Mouse (Mus musculus) gastrocnemius, adult 2 months (tissue): ENCODE data around the gene Ctdspl. TPM values are rescaled to one million over a fixed set of nuclear protein-coding genes. Genes with fewer than 3 reads are reported as not detected.

Experiments used
- DNase-seq: peaks from one replicate; pipeline ENCODE4 v3.0.0; 2022
- H3K27ac ChIP-seq: fragments of 200-600 bp; 2 replicates; pipeline ENCODE4 v1.8.1; 2022; ENCODE audit warnings: mild to moderate bottlenecking
- H3K4me3 ChIP-seq: fragments of 200-600 bp; 2 replicates; pipeline ENCODE4 v1.8.1; 2022; ENCODE audit warnings: mild to moderate bottlenecking, moderate library complexity
- CTCF ChIP-seq: fragments of 200-600 bp; IDR thresholded peaks from 2 replicates; pipeline ENCODE4 v1.8.1; 2022; ENCODE audit warnings: antibody characterized with exemption, mild to moderate bottlenecking, moderate library complexity
- intact Hi-C: fragments of 180-260 bp; cut with DNase I; formaldehyde crosslinking; loops from one replicate; pipeline ENCODE4 v1.15.1; 2025
- total RNA-seq, 2 experiments: library from RNA; stranded (reverse); gene quantifications; 2 replicates each; pipeline ENCODE4 v1.2.3; 2021

Ctdspl gene
- total RNA-seq, 2 experiments from 2014 or later: 3.5 to 5.9 TPM

DNA sequence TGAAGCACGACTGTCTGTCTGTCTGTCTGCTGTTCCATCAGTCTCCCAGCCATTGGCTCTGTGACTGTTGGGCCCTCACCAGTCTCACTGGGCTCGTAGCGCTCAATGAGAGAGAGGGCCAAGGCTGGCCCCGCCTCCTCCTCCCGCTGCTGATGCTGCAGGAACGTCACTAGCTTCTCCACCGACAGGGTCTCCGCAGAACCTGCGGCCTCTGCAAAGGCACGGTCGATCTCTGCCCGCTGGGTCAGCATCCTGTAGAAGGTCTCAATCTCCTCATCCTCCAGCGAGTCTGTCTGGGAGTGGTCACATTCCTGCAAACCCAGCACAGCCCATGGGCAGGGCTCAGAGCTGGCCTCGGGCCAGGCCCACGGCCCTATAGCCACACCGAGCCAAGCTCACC is 149.4 kb downstream of the Ctdspl start:
- H3K4me3 ChIP-seq: no peak overlapping the region
- intact Hi-C loops: no loop called here
- no peak for TF ChIP-seq CTCF
- H3K27ac ChIP-seq: no peak overlapping the region
- no peak for DNase-seq

- no peak for DNase-seq
- intact Hi-C loops: no loop called here
- TF ChIP-seq CTCF: no peak
- H3K27ac ChIP-seq: no peak overlapping the region
- no peak overlapping the region for H3K4me3 ChIP-seq
Measured at GRCm38 (mm10) chr9:119080040-119080675, 153.9 kb downstream of the Ctdspl start.

DNA sequence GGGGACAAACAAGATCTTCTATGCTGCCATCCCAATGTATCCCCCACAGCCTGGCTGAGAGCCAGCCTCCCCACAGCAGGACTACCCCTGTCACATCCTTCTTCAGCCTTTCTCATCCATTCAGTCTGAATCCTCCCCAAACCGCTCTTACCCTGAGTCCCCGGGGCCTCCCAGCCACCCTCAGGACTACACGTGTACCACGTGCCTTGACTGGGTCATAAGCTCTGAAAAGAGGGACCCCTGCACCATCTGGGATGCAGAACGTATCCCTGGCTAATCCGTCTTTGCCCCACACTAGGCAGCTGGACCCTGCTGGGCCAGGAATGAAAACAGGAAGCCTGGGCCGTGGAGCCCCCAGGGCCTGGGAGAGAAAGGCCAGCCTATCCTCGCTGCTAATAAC is 155.8 kb downstream of the Ctdspl start:
- no peak for TF ChIP-seq CTCF
- Histone ChIP-seq H3K4me3 (no peak overlapping the region), H3K27ac (no peak overlapping the region)
- no peak for DNase-seq
- intact Hi-C loops: no loop called here

- Histone ChIP-seq H3K4me3 (no peak overlapping the region), H3K27ac (no peak overlapping the region)
- intact Hi-C loops: no loop called here
- no peak for TF ChIP-seq CTCF
- no peak for DNase-seq
Measured at GRCm38 (mm10) chr9:119082656-119083430, 156.6 kb downstream of the Ctdspl start.

GRCm38 (mm10) chr9:119083966-119084365 is 157.7 kb downstream of the Ctdspl start:
- TF ChIP-seq CTCF: no peak
- intact Hi-C loops: no loop called here
- no peak for DNase-seq
- H3K4me3 ChIP-seq: no peak overlapping the region
- no peak overlapping the region for H3K27ac ChIP-seq

GRCm38 (mm10) chr9:119086451-119086850 is 160.2 kb downstream of the Ctdspl start:
- H3K4me3 ChIP-seq: no peak overlapping the region
- intact Hi-C loops: no loop called here
- DNase-seq: no peak
- TF ChIP-seq CTCF: no peak
- H3K27ac ChIP-seq: no peak overlapping the region

- intact Hi-C loops: no loop called here
- Histone ChIP-seq H3K27ac (no peak overlapping the region), H3K4me3 (peak overlapping the region; percentile 71)
- no peak for TF ChIP-seq CTCF
- no peak for DNase-seq
Measured at GRCm38 (mm10) chr9:119087309-119087708, 161.1 kb downstream of the Ctdspl start.

DNA sequence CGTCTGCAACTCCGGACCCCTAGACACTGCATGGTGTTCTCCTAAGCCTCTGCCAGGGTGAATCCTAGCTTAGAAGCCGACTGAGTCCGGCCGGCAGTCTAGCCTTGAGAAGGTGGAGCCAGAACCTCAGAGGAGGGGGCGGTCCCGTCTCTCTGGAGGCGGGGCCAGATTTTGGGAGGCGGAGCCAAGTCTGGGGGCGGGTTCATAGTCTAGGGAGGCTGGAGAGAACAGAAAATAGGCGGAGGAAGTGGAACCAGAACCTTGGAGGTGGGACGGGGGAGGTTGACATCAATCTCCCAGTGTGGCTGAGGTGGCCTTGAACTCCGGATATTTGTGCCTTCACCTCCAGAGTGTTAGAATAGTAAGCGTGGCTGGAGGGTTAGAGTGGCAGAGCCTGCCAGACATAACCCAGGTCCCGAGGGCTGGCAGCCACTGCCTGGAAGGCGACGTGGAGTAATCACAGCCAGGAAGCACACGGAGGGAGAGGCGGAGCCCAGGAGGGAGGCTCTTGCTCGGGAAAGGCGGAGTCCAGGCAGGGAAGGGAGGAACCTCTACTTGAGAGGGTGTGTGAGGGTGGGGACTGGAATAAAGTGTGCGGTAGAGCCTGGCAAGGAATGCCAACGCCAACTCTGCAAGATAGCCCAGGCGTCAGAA is 162.0 kb downstream of the Ctdspl start:
- intact Hi-C loops: no loop called here
- DNase-seq: peak; percentile 90
- no peak for TF ChIP-seq CTCF
- H3K27ac ChIP-seq: peak overlapping the region; percentile 88
- H3K4me3 ChIP-seq: peak overlapping the region; percentile 71

DNA sequence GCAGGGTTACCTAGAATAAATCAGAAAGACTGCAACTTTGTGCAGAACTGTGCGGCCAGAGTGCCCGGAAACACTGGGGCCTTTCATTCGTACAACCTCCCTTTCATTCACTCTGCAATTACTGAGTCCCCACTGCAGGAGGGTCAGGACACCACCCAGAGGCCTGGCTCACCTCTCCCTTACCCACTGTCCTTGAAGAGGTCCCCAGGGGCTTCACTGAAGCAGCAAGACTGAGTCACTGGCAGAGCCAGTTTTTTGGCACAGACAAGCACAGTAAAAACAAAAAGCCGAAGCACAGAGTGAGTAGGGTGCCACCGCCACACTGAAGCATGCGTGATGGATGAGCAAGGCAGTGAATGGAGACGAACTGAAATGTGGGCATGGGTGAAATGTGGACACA is 163.2 kb downstream of the Ctdspl start:
- no peak for DNase-seq
- no peak for TF ChIP-seq CTCF
- intact Hi-C loops: no loop called here
- H3K27ac ChIP-seq: peak overlapping the region; percentile 95; the same call in 1 of the 2 replicates
- no peak overlapping the region for H3K4me3 ChIP-seq

GRCm38 (mm10) chr9:119090462-119090861 is 164.2 kb downstream of the Ctdspl start:
- H3K27ac ChIP-seq: peak overlapping the region; percentile 95
- DNase-seq: no peak
- TF ChIP-seq CTCF: no peak
- intact Hi-C loops: no loop called here
- peak overlapping the region; percentile 49 for H3K4me3 ChIP-seq

DNA sequence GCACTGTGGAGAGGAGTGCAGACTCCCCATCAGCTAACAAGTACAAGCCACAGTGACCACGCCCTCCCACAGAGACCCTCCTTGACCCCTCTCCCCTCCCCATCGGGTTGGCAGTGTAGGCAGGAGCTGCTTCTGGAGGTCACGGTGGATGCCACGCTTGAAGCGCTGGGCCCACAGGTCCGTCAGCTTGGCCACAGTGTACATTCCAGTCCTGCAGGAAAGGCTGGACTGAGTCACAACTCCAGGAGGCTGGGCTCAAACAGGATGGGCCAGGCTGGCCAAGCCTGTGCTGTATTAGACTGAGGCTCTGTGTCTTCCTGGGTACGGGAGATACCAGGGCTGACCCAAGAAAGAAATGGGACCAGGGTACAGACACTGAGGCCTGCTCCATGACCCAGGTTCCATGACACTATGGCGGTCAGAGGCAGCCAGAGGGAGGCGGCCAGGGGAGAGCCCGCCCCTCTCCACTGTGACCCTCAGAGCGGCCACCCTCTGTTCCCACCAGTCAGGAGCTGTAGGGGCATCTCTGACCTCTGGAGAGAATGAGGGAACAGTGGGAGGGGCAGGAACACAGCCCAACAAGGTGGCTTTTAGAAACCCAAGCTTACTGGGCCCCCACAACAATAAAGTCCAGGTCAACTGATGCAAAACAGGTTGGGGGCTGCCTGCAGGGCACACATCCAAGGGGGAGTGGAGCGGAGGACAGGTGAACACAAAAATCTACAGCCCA is 165.5 kb downstream of the Ctdspl start:
- peak overlapping the region; percentile 95 for H3K27ac ChIP-seq
- DNase-seq: peak; percentile 52

More for the DNA sequence above, 165.5 kb downstream of the Ctdspl start:
- H3K4me3 ChIP-seq: peak overlapping the region; percentile 93
- intact Hi-C loops: no loop called here
- TF ChIP-seq CTCF: no peak
